Mouse (Mus musculus) thymus, adult 2 months (tissue): ENCODE data around the gene Car14.

ENCODE experiments used
- CTCF ChIP-seq: fragments of 200-500 bp; IDR thresholded peaks from 2 replicates; pipeline ENCODE4 v1.5.1; 2012; ENCODE audit warnings: mild to moderate bottlenecking, control low read depth, low read length, moderate library complexity, borderline replicate concordance; ENCODE audit not compliant: control insufficient read depth, poor library complexity, insufficient read depth; ENCODE audit errors: extremely low read depth
- POLR2A ChIP-seq: fragments of 200-500 bp; IDR thresholded peaks from 2 replicates; pipeline ENCODE4 v1.6.1; 2012; ENCODE audit warnings: mild to moderate bottlenecking, low read length, control low read depth, moderate library complexity; ENCODE audit not compliant: control insufficient read depth, poor library complexity, insufficient read depth; ENCODE audit errors: extremely low read depth

- TF ChIP-seq CTCF (no peak), POLR2A (no peak)
These were observed 25.4 kb downstream of the Car14 start for GRCm38 (mm10) chr3:95879063-95879462.
